Mouse (Mus musculus) yolk sac, embryonic 10.5 days (tissue): ENCODE measurements around the gene Sgta.
"Not testable (repeated sequence)": the region's sequence is repeated elsewhere in the genome, so short reads cannot be mapped to it uniquely, and the experiment has no call there.

Experiments used
- DNase-seq: peaks from one replicate; pipeline ENCODE4 v3.0.0-alpha.2; 2017; ENCODE audit warnings: low spot score

The Sgta gene

DNA sequence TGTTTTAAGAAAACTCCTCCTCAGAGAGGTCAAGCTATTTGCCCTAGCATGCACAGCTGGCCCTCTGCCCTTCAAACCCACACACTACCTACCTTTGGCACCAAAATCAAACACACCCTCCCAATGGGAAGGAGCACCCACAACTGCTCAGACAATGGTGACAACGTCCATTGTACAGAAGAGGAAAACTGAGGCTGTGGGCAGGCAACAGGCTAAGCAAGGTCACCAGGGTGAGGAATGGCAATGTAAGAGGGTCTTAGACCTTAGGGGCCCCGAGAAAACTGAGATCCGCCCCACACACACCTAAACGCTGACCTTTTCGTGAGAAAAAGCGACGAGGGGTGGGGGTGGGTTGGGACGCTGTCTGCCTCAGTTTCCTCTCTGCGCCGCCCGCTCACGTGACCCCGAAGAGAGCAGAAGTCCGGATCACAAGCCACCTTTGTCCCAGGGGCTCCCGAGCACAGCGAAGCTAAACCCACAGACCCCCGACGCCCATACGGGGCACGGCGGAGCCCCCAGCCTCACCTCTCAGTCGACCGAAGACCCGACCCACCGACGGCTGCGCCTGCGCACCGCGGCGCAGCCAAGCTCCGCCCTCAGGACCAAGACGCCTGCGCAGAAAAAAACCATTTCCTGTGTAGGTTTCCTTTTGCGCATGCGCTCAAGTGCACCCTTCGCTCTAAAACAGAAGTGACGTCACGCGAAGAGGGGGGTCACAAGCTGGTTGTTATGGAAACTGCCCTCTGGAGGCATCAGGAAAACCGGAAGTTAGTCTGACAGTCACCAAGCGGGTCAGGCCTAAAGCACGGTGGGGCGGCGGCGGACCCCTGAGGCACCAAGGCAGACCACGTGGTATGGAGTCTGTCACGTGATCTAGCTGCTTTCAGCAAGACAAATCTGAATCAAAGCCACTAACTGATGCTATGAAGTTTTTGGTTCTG lies at the start of gene Sgta:
Gene Sgta (minus strand): TSS at position 579 of the 941 bp plus-strand sequence.
- peak; percentile 99 for DNase-seq

DNA sequence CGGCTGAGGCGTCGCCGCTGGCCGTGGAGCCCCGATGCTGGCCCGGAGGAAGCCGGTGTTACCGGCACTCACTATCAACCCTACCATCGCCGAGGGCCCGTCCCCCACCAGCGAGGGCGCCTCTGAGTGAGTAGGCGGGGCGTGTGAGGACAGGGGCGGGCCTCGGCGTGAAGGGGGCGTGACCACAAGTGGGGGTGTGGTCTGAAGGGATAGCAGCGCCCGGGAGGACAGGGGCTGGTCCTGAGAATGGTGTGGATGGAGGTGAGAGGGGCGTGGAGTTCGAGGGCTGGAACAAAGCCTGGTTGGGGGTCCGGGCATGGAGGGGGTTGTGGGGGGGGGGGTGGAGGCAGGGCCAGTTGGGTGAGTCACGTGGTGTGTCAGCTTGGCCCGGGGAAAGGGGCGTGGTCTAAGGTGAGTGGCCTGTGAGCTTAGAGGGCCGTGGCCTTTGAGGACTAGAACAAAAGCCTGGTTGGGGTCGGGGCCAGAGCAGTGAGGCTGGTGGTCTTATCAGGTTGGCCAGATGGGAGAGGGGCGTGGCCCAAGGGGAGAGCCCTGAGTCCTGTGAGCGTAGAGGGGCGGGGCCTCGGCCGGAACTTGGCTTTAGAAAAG lies 46.2 kb upstream of the Sgta start:
- peak; percentile 94 for DNase-seq

DNA sequence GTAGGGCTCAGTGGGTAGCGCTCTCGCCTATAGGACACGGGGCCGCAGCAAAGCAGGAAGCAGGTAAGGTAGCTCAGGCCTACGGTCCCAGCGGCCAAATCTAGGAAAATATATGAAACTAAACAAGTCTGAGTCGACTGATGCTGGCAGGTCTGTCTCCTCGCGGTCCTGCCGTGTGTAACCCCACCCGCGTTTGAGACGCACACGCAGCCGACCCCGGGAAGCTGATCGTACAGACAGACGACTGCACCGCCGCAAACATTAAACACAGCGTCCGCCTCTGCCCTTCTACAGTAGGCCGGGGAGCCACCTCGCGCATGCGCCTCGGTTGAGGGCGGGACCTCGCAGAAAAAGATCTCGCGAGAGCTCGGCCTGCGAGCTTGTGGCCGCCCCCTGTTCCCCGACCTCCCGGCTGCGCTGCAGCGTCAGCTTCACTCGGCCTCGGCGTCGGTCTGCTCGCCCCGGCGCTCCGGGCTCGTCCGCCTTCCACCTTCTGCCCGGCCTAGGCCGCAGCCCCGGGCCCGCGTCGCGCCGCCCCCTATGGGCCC lies 45.7 kb upstream of the Sgta start, which contains the start of gene Map2k2:
Gene Map2k2 (plus strand): TSS at position 351 of the 548 bp plus-strand sequence.
- DNase-seq = peak; percentile 97

DNA sequence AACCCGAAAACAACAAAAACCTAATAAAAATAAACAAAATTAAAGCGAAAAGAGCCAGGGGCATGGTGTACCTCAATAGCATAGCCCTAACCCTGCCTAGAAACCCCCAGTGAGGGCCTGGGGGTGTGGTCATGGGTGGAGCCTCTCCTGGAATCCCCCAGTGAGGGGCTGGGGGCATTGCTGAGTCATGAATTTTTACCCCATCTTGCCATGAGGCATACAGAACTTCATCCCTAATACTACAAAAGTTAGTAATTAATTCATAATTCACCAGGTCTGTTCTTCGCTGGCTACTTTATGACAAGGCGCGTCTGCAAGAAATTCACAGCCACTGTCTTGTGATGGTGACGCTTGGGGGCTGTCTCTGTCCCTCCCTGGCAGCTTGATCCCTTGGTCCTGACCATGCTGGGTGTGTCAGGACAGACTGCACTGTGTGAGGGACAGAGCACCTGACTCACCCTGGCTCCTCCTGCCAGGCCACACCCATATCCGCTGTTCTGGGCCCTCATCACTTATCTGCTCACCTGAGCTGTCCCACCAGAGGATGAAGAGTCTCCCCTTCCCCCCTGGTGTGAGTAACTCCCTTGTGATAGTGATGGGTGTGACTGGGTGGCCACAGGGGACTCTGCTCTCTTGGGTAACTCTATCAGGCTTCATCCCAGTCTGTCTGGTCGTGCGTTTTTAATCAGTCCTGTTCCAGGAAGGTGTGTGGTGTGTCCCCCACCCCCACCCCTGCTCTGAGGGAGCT lies 35.1 kb upstream of the Sgta start:
- peak; percentile 88 for DNase-seq

DNA sequence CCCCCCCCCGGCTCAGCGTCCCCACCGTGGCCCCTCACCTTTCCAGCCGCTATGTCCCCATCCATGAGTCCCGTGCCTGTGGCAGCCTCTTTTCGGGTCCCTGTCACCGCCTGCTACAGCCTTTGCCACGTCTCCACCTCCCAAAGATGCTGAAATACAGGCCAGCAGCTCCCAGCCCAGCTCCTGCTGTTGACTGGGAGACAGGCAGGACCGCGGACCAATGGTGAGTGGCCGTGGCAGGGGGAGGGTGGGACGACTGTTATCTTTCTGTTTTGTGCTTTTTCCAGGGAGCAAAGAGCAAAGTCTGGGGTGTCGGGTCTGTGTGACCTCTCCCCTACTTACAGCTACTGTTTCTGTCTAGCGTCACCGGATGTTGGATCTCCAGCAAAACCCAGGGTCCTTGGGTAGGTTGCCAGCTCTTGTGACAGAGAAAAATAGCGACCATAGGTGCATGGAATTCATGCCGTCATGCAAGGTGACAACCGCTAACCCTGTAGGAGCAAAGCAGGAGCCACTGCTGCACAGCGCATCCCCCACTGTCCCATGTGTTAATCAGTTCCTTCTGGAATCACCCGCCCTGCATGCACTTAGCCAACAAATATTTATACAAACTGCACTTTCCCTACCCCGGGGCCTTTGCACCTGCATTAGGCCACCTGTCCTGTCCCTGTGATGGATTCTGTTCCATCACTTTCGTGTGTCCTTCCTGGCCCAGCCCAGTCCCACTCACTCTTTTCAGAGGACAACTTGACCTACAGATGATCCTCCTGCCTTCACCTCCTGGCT lies 32.7 kb upstream of the Sgta start:
- peak; percentile 97 for DNase-seq

DNA sequence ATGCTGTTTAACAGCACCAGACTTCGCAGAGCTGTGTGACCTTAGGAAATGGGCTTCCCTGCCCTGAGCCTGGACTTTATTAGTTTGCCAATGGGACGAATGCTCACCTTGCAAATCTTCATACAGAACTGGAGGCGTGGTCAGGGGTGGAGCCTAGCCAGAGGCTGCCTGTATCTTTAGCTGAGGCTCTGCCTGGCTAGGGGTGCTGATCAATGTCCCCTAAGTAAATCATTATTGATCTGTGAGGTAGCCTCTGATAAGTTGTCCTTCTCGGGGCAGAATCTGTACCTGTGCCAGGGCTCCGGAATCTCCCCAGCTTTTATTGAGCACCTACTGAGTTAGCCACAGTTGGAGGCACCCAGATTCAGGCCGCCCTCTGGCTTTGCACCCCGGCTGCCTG lies 30.6 kb upstream of the Sgta start:
- DNase-seq = peak; percentile 38

DNA sequence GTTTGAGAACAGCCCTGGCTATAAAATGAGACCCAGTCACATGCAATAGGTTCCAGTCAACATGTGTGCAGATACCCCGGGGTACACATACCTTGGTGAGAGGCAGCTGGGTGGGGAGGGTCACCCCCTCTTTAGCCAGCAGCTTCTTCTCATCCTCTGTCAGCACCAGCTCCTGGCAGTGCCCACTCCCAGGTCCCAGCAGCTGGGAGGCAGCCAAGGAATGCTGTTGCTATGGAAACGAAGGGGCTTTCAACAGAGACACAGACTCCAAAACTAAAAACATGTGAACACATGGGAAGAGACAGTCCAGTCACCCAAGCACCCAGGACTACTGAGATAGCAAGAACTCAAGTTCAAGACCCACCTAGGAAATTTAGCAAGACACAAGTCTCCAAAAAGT lies 29.2 kb upstream of the Sgta start:
- DNase-seq = no peak

DNA sequence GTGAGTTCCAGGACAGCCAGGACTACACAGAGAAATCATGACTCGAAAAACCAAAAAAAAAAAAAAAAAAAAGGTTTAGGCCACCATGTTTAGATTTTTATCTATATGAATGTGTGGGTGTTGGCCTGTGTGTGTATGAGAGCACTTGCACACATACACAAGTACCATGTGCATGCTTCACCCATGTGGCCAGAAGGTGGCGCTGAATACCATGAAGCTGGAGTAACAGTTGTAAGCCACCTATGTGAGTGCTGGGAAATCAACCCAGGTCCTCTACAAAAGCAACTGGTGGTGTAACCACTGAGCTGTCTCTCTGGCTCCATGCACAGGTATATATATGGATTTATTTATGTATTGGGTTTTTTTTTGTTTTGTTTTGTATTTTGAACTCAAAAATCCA lies 27.0 kb upstream of the Sgta start:
- no peak for DNase-seq

DNA sequence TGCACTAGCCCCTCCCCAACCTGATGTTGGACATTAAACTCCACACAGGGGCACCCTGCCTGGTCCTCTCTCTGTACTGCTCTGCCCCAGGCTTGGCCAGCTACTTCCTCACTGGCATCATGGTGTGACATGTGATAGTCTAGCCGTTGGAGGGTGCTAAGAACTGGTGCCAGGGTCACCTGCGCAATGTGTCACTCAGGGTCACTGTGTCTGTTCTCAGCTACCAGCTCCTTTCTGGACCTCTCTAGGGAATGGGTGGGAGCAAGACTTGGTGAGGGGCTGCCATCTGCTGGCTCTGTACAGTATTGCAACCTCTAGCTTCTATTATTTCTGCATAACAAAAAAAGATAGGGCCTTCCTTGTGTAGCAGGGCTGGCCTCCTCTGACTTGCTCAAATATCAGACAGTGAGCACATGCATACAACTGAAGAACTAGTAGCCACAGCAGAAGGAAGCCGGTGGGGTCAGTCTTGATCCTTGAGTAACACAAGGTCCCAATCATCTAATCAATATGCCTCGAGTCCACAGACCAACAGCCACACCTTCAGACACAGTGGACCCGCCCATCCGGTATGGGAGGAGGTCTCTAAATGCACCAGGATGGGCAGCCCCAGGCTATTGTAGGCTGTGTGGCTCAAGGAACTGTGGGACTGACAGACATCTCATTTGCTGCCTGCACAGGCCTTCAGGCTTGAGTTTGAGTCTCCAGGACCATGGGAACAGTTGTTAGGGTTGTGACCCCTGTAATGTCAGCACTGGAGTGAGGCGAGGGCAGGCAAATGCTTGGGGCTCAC lies 22.4 kb upstream of the Sgta start:
- DNase-seq = peak; percentile 72

DNA sequence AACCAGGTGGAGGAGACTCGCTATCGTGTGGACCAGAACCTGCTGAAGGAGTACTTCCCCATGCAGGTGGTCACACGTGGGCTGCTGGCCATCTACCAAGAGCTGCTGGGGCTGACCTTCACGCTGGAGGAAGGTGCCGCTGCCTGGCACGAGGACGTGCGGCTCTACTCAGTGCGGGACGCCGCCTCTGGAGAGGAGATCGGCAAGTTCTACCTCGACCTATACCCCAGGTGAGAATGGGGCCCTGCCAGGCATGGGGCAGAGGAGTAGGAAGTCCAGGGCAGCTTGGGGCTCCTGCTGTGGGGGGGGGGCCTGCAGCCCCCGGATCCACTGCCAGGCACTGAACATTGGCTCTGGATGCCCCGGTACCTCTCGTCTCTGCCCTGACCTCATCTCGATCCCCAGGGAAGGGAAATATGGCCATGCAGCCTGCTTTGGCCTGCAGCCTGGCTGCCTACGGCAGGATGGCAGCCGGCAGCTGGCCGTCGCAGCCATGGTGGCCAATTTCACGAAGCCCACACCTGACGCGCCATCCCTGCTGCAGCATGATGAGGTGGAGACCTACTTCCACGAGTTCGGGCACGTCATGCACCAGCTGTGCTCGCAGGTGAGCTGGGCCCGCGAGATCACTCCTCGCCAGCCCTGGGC lies 20.2 kb upstream of the Sgta start:
- DNase-seq = no peak

DNA sequence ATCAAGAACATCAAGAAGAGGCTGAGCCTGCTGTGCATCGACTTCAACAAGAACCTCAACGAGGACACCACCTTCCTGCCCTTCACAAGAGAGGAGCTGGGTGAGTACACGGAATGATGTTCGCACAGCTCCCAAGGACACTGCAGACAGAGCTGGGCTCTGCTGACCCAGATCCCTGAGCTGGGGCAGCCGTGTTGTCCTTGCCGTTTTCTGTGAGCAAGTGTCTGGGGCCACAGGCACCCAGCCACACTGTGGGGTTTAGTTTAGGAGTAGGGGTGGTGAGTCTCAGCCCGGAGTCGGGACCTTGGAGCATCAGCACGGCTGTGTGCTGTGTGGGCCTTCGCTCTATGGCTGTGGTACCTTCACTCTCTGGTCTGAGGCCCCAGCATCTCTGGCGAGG lies 17.9 kb upstream of the Sgta start:
- no peak for DNase-seq

DNA sequence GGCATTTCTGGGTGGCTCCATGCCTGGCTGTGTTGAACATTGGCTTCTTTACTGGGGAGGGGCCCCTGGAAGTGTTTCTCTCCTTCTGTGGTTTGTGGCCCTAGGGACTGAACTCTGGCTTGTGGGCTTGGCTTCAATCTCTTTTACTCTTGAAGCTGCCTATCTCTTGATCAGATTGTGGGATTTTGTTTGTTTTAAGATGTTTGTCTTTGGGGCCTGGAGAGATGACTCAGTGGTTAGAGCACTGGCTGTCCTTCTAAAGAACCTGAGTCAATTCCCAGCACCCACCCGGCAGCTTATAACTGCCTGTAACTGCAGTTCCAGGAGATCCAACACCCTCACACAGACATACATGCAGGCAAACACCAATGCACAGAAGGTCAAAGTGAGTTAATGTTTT lies 16.4 kb upstream of the Sgta start:
- peak; percentile 55 for DNase-seq

DNA sequence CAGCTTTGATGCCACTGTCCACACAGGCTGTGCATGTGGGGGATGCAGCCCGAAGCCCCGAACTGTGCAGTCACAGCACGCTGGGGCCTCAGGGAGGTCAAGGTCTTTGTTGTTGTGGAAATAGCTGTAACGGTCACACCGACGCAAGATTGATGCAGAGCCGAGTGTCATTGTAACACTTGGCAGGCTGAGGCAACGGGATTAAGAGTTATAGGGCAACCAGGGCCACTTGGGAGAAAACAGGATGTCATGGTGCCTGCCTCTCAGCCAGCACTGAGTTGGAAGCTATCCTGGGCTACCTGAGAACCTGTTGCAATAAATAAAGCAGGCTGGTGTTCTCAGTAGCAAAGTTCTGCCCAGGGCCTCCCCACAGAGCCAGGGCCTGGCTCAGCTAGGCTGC lies 15.8 kb upstream of the Sgta start:
- no peak for DNase-seq

DNA sequence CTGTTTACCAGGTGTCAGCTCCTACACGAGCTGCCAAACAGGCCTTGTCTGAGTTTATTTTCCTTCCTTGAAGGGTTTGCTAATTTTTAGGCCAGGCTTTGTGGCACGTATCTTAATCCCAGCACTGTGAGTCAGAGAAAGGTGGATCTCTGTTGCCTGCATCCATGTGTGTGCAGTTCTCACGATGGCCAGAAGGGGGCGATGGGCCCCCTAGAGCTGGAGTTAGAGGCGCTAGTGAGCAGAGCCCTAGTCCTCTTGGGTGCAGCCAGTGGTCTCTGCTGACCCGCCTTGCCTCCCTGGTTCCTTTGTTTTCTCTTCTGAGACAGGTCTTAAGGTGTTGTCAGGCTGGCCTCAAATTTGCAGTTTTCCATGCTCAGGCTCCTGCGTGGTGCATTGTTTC lies 13.5 kb upstream of the Sgta start:
- DNase-seq = no peak

DNA sequence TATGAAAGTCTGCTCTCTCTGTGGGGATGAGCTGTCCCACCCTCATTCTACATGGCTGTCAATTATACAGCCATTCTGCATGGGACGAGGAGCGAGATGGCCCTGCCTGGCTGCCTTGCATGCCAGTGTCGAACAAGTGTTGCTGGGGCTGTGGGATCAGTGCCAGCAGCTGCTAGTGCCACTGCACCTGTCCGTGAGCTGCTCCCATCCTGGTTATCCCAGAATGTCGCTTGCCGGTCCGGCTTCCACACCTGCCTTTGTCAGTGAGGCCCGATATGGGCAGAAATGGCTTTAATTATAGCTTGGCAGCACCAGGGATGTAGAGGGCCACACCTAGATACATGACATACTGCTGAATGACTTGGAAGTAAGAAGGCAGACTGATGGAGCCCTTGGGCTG lies 12.3 kb upstream of the Sgta start:
- no peak for DNase-seq

DNA sequence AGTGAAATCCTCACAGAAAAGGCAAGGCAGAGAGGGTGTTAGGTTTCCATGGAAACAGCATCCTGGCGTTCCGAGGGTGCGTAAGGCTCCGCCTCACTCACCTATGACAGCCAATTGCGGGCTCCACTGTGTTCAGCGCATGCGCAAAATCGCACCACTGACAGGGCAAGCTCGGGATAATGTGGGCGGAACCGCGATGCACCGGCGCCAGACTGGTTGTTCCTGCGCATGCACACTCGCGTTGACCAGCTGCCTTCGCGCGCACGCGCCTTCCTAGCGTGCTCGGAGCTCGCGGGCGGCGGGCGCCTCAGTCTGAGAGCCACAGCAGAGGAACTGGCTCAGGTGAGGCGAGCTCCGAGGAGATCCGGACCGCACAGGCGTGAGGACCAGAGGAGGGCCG lies 9.9 kb upstream of the Sgta start, which contains the start of gene Thop1:
Gene Thop1 (plus strand): TSS at position 200 of the 400 bp plus-strand sequence.
- peak; percentile 99 for DNase-seq

DNA sequence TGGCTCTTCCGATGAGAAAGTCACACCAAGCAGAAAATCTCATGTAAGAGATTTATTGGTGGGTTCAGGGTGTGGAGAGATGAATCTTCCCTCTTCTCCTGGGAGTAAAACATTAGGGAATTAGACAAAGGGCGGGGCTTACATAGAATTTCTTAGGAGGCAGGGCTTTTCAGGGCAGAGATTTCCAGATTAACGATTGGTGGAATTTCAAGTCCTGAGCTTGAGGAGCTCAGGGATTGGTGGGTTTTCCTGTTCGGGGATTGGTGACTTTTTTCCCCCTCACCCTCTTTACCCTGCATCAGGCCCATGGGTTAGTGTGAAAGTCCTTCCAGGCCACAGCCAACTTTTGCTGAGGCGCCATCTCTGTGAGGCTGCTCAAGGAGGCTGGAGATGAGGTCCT lies 8.7 kb upstream of the Sgta start:
- no peak for DNase-seq

DNA sequence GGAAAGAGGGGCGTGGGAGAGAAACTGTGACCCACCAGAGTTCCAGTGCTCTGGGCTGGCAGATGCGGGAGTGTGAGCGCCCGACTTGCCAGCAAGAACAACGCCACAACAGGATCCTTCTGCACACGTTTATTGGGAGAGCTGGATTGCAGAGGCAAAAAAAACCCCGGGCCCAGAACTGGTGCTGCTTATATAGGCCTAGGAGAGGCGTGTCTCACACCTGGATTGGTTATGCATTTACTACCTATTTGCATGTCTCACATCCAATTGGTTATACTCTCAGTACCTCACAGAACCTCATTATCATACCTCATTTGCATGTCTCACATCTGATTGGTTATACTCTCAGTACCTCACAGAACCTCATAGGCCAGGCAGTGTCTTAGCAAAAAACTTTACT lies 4.5 kb upstream of the Sgta start:
- DNase-seq = not testable (repeated sequence)

DNA sequence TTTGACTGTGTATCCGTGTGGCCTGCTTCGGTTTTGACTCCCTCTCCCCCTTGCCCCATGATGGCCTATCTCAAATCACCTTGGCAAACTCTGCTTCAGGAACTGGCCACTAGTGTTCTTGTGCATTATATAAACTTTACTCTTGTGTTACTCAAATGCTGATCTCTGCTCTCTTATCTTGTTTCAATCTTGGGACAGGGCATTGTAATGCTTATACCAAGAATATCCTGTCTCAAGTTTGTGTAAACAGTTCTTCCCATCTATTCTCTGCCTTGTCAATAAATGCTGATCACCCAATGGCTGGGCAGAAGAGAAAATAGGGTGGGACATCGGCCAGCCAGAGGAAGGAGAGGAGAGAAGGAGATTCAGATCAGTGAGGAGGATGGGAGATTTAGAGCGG lies 2.7 kb upstream of the Sgta start:
- no peak for DNase-seq

DNA sequence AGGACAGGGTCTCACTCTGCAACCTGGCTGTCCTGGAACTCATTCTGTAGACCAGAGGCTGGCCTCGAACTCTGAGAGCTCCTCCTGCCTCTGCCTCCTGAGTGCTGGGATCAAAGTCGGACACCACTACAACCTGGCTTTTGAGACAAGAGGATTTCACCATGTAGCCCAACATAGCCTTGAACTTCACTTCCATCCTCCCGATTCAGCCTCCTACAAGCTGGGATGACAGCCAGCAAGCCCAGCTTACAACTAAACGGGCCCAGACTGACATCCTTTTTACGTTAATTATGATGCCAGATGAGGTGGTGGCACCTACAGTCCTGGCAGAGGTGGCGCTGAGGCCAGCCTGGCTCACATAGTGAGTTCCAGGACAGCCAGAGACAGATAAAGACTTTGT lies 1.1 kb downstream of the Sgta start:
- no peak for DNase-seq
